Mouse (Mus musculus): ENCODE results near the gene Thada. TPM values are rescaled to one million over a fixed set of nuclear protein-coding genes. Genes with fewer than 3 reads are reported as not detected.

The Thada gene
- polyA plus RNA-seq, 2 experiments, result 2.0 to 2.5 TPM

DNA sequence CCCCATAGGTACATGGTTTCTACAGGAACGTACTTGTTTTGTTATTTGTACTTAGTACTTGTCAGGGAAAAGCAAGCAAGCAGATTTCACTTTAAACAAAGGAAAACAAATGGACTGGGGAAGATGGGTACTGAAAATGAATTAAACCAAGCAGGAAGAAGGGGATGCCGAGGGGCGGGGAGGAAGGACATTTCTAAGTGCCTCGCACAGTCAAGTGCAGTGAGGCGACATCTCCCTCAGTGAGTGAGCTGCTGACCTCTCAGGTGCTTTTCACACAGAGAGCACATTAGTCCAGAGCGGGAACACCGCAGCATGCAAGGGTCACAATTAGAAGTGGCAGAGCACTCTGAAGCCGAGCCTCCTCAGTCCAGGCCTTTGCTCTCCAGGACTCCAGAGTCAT is 135.0 kb downstream of the Thada start:
- Histone ChIP-seq H3K4me2 (ENCODE audit: low read depth) (no peak overlapping the region), H3K4me3 (ENCODE audit: insufficient read depth in 1 of 2, low read depth in 2 of 2, low read length in 2 of 2) (no peak overlapping the region), H3K4me1 (replicated peaks; ENCODE audit: control insufficient read depth in 2 of 2, insufficient read depth in 2 of 2, low read length in 1 of 2) (peaks cover 0 to 7% of the 10 kb centered on the region in 2 experiments; a peak in 2 of 4 replicates), H3K36me3 (replicated peaks; ENCODE audit: control insufficient read depth, insufficient read depth, low read depth) (no peaks in the 10 kb centered on the region; the same call in none of the 2 replicates), H3K9me3 (ENCODE audit: control insufficient read depth, low read length) (no peaks in the 10 kb centered on the region), H3K27ac (no peak overlapping the region), H3K27me3 (ENCODE audit: control insufficient read depth, insufficient read depth, low read length) (no peaks in the 10 kb centered on the region), H3K9ac (replicated peaks) (no peak overlapping the region)
- TF ChIP-seq EP300 (IDR thresholded peaks at IDR 0.05; ENCODE audit: low read depth) (no peak), CTCF (IDR thresholded peaks at IDR 0.05; ENCODE audit: low read depth) (no peak)
- no peak for ATAC-seq (ENCODE audit: insufficient read depth)
- DNase-seq (ENCODE audit: low read depth in 3 of 3, low spot score in 3 of 3), result no peak
- WGBS (ENCODE audit: insufficient replicate concordance), result 74% methylated on average over 8 of the region's 8 CpGs

DNA sequence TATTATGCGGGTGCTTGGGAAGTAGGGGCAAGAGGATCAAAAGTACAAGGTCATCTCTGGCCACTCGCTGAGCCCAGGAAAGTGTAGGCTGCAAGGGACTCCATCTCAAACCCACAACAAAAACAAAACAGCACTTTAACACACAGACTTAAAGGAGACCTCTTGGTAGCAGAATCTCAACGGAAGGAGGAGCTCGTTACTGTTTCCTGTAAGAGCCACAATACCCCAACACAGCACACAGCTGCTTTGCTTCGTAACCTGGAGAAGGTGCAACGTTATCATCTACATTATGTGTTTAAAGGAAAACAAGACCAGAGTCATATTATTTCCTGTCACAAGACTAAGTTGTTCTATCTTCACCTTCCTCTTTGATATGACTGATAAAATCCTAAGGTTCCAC is 135.5 kb downstream of the Thada start:
- H3K4me1 ChIP-seq (replicated peaks; ENCODE audit: control insufficient read depth in 2 of 2, insufficient read depth in 2 of 2, low read length in 1 of 2), result peaks cover 0 to 11% of the 10 kb centered on the region in 2 experiments; a peak in 3 of 4 replicates
- no peak overlapping the region for H3K4me2 ChIP-seq (ENCODE audit: low read depth)
- no peaks in the 10 kb centered on the region for H3K27me3 ChIP-seq (ENCODE audit: control insufficient read depth, insufficient read depth, low read length)
- WGBS (ENCODE audit: insufficient replicate concordance), result 62% methylated on average over 6 of the region's 6 CpGs
- ATAC-seq (ENCODE audit: insufficient read depth) (no peak), DNase-seq (ENCODE audit: low read depth in 3 of 3, low spot score in 3 of 3) (no peak)
- TF ChIP-seq CTCF (IDR thresholded peaks at IDR 0.05; ENCODE audit: low read depth) (no peak), EP300 (IDR thresholded peaks at IDR 0.05; ENCODE audit: low read depth) (no peak)
- H3K4me3 ChIP-seq (ENCODE audit: insufficient read depth in 1 of 2, low read depth in 2 of 2, low read length in 2 of 2), result no peak overlapping the region
- no peak overlapping the region for H3K27ac ChIP-seq
- no peak overlapping the region for H3K9ac ChIP-seq (replicated peaks)
- H3K36me3 ChIP-seq (replicated peaks; ENCODE audit: control insufficient read depth, insufficient read depth, low read depth), result no peaks in the 10 kb centered on the region; the same call in 1 of the 2 replicates
- H3K9me3 ChIP-seq (ENCODE audit: control insufficient read depth, low read length), result no peaks in the 10 kb centered on the region

DNA sequence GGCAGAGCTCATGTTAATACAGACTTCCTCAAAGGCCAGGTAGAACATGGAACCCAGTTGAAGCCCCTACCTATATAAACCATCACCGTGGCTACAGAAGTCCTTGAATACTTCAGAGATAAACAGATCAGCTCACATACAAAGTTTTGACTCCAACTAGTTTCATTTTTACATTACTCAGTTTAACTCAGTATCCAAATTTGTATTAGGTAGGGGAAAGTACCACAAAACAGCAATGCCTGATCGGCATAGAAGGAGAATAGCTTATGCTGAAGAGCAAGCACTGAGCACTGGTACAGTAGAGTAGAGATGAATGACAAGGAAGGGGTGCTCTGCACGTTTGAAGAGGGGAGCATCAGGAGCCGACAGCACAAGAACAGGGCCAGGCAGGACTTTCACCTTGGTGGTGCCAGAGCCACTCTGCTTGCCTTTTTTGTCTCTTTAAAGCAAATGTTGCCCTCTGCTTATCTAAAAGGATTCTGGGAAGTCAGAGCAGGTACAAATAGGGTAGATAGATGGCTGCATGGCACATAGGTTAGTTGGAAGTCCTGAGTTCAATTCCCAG is 136.0 kb downstream of the Thada start:
- no peak overlapping the region for H3K9ac ChIP-seq (replicated peaks)
- no peaks in the 10 kb centered on the region for H3K27me3 ChIP-seq (ENCODE audit: control insufficient read depth, insufficient read depth, low read length)
- no peak overlapping the region for H3K4me3 ChIP-seq (ENCODE audit: insufficient read depth in 1 of 2, low read depth in 2 of 2, low read length in 2 of 2)
- H3K36me3 ChIP-seq (replicated peaks; ENCODE audit: control insufficient read depth, insufficient read depth, low read depth), result no peaks in the 10 kb centered on the region; the same call in 1 of the 2 replicates
- peaks cover 0 to 13% of the 10 kb centered on the region in 2 experiments; a peak in 3 of 4 replicates for H3K4me1 ChIP-seq (replicated peaks; ENCODE audit: control insufficient read depth in 2 of 2, insufficient read depth in 2 of 2, low read length in 1 of 2)
- no peak overlapping the region for H3K4me2 ChIP-seq (ENCODE audit: low read depth)
- H3K27ac ChIP-seq, result no peak overlapping the region
- TF ChIP-seq EP300 (IDR thresholded peaks at IDR 0.05; ENCODE audit: low read depth), result no peak
- no peak for TF ChIP-seq CTCF (IDR thresholded peaks at IDR 0.05; ENCODE audit: low read depth)
- ATAC-seq (ENCODE audit: insufficient read depth) (no peak), DNase-seq (ENCODE audit: low read depth in 3 of 3, low spot score in 3 of 3) (no peak)
- WGBS (ENCODE audit: insufficient replicate concordance), result 59% methylated on average over 4 of the region's 4 CpGs
- H3K9me3 ChIP-seq (ENCODE audit: control insufficient read depth, low read length), result no peaks in the 10 kb centered on the region

DNA sequence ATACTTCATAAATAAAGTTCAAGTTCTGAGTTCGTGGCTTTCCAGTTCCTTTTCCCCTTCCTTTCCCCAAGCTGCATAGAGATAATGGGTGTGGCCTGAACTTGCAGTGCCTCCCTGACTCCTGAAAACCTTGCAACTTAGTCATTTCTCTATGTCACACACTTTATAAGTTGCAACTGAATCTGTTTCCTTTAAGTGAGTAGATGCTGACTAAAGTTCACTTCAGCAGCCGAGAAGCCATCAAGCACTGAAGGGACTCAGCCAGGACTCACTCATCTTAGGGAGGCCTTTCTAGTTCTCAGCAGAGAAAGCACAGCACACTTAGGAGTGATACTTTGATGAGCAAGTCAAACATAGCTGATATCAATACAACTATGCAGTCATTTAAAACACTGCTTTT is 137.5 kb downstream of the Thada start:
- TF ChIP-seq EP300 (IDR thresholded peaks at IDR 0.05; ENCODE audit: low read depth), result no peak
- no peak for TF ChIP-seq CTCF (IDR thresholded peaks at IDR 0.05; ENCODE audit: low read depth)
- WGBS (ENCODE audit: insufficient replicate concordance), result 34% methylated on average over 2 of the region's 2 CpGs
- Histone ChIP-seq H3K9me3 (ENCODE audit: control insufficient read depth, low read length) (no peaks in the 10 kb centered on the region), H3K4me1 (replicated peaks; ENCODE audit: control insufficient read depth in 2 of 2, insufficient read depth in 2 of 2, low read length in 1 of 2) (peaks cover 0 to 13% of the 10 kb centered on the region in 2 experiments; a peak in 3 of 4 replicates), H3K4me3 (ENCODE audit: insufficient read depth in 1 of 2, low read depth in 2 of 2, low read length in 2 of 2) (no peak overlapping the region), H3K36me3 (replicated peaks; ENCODE audit: control insufficient read depth, insufficient read depth, low read depth) (no peaks in the 10 kb centered on the region; the same call in 1 of the 2 replicates), H3K4me2 (ENCODE audit: low read depth) (no peak overlapping the region), H3K9ac (replicated peaks) (no peak overlapping the region), H3K27ac (no peak overlapping the region), H3K27me3 (ENCODE audit: control insufficient read depth, insufficient read depth, low read length) (no peaks in the 10 kb centered on the region)
- DNase-seq (ENCODE audit: low read depth in 3 of 3, low spot score in 3 of 3) (no peak), ATAC-seq (ENCODE audit: insufficient read depth) (no peak)

DNA sequence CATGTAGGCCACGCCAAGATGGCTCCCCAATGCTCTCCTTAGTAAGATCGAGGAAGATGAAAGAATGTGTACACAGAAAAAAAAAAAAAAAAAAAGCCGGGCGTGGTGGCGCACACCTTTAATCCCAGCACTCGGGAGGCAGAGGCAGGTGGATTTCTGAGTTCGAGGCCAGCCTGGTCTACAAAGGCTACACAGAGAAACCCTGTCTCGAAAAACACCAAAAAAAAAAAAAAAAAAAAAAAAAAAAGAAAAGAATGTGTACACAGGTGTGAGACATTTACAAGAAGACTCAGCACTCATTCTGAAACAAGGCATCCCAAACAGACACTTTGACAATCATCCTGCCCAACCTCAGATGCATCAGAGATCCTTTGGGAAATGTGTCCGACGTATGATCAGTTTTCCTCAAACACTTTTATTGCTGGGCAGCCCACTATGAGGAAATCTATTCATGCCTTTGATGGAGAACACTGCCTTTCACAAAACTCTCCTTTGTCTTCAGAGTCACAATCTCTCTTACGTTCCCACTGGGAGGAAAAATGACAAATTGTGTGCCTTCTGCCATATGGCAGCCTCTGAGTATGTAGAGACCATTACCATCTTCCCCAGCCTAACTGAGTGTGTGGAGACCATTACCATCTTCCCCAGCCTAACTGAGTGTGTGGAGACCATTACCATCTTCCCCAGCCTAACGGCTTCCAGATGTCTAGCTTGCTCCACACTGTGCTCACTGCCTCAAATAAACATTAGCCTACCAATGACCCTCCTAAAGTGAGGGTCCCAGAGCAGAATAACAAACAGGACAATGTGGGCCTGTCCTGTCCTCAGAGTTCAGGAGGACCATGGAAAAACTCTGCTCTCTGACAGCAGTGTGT is 138.7 kb downstream of the Thada start:
- H3K4me2 ChIP-seq (ENCODE audit: low read depth), result no peak overlapping the region
- WGBS (ENCODE audit: insufficient replicate concordance), result 81% methylated on average over 11 of the region's 12 CpGs
- no peak for TF ChIP-seq CTCF (IDR thresholded peaks at IDR 0.05; ENCODE audit: low read depth)
- TF ChIP-seq EP300 (IDR thresholded peaks at IDR 0.05; ENCODE audit: low read depth), result no peak

More for the DNA sequence above, 138.7 kb downstream of the Thada start:
- Histone ChIP-seq H3K4me1 (replicated peaks; ENCODE audit: control insufficient read depth in 2 of 2, insufficient read depth in 2 of 2, low read length in 1 of 2) (peaks cover 0 to 13% of the 10 kb centered on the region in 2 experiments; a peak in 3 of 4 replicates), H3K36me3 (replicated peaks; ENCODE audit: control insufficient read depth, insufficient read depth, low read depth) (no peaks in the 10 kb centered on the region; the same call in 1 of the 2 replicates), H3K9ac (replicated peaks) (no peak overlapping the region), H3K9me3 (ENCODE audit: control insufficient read depth, low read length) (no peaks in the 10 kb centered on the region), H3K4me3 (ENCODE audit: insufficient read depth in 1 of 2, low read depth in 2 of 2, low read length in 2 of 2) (no peak overlapping the region), H3K27ac (no peak overlapping the region), H3K27me3 (ENCODE audit: control insufficient read depth, insufficient read depth, low read length) (no peaks in the 10 kb centered on the region)
- ATAC-seq (ENCODE audit: insufficient read depth) (no peak), DNase-seq (ENCODE audit: low read depth in 3 of 3, low spot score in 3 of 3) (no peak)
